ENCODE assay signal across 14 mouse cellular contexts in the genomic region with DNA sequence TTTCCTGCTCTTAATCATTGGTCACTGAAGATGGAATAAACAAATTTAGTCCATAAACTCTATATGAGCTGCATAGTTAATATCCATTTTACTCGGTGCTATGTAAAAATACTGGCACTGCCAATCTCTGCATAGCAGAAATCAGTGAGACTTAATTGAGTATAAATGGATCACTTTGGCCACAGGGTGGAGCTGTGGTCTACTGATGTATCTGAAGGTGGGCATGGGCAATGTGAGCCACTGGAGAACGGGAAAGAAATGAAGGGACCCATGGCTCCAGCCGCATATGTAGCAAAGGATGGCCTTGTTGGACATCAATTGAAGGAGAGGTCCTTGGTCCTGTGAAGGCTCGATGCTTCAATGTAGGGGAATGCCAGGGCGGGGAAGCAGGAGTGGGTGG. TPM values are rescaled to one million over a fixed set of nuclear protein-coding genes. Genes with fewer than 3 reads are reported as not detected.
DNase-seq lines count a peak whose midpoint lies in the region; ATAC-seq and TF ChIP-seq lines count a peak whose summit lies in the region.
"Had no signal": no experiment of that assay in that cellular context is flagged by ENCODE, and none has a peak within 500 bp of the region (broad histone marks: within the 10 kb centered on the region; RNA-seq: fewer than 3 reads in every experiment).

No protein-coding gene starts in this region.

- H3K9me3 ChIP-seq in lung, postnatal 0 days (ENCODE audit: low read length), result no peaks in the 10 kb centered on the region
- H3K9me3 ChIP-seq: lung, embryonic 15.5 days had no signal

- H3K4me1 ChIP-seq in lung, postnatal 0 days (ENCODE audit: insufficient read depth, low read depth, low read length), result no peaks in the 10 kb centered on the region
- H3K4me1 ChIP-seq: lung, embryonic 15.5 days had no signal

- peak; percentile 39 for TF ChIP-seq CTCF in layer of hippocampus, adult 2 months (conservative IDR thresholded peaks at IDR 0.05)
- no peak for TF ChIP-seq CTCF in lung, postnatal 0 days (IDR thresholded peaks at IDR 0.05)

- H3K27ac ChIP-seq in layer of hippocampus, adult 2 months, result no peak overlapping the region
- H3K27ac ChIP-seq in lung, postnatal 0 days (ENCODE audit: low read length), result no peak overlapping the region
- H3K27ac ChIP-seq: lung, embryonic 15.5 days had no signal

- no peak overlapping the region for H3K4me2 ChIP-seq in lung, postnatal 0 days (replicated peaks; ENCODE audit: low read depth, low read length)
- H3K4me2 ChIP-seq: lung, embryonic 15.5 days had no signal

- H3K27me3 ChIP-seq in lung, postnatal 0 days (replicated peaks; ENCODE audit: insufficient read depth, low read length), result no peaks in the 10 kb centered on the region
- H3K27me3 ChIP-seq: lung, embryonic 15.5 days had no signal

- 71% methylated on average over 5 of the region's 5 CpGs for WGBS in lung, postnatal 0 days

- no peak overlapping the region for H3K9ac ChIP-seq in lung, postnatal 0 days (replicated peaks; ENCODE audit: low read depth)
- H3K9ac ChIP-seq: lung, embryonic 15.5 days had no signal

- H3K4me3 ChIP-seq in layer of hippocampus, adult 2 months, result no peak overlapping the region
- H3K4me3 ChIP-seq in lung, postnatal 0 days (ENCODE audit: low read depth, low read length), result no peak overlapping the region
- H3K4me3 ChIP-seq: lung, embryonic 15.5 days had no signal

- H3K36me3 ChIP-seq in lung, postnatal 0 days (ENCODE audit: insufficient read depth, low read length), result no peaks in the 10 kb centered on the region
- H3K36me3 ChIP-seq: lung, embryonic 15.5 days had no signal

- 0 out of 2 replicates have a peak, but pooled peaks have one; percentile 26 for ATAC-seq in neutrophil, adult 5-6 weeks (ENCODE audit: extremely low read depth, insufficient number of reproducible peaks, low FRiP score, poor library complexity, severe bottlenecking)
- no peak for ATAC-seq in lung, postnatal 0 days

- no peak for TF ChIP-seq EP300 in lung, postnatal 0 days (IDR thresholded peaks at IDR 0.05)

- DNase-seq in layer of hippocampus, adult 2 months (ENCODE audit: low spot score in 2 of 2), result no peak
- DNase-seq in layer of hippocampus, postnatal 10 days (ENCODE audit: low spot score in 2 of 2), result no peak
- DNase-seq in CD4-positive helper T cell, adult 2 months (ENCODE audit: low read depth, low spot score), result peak; percentile 53
- DNase-seq in MEL-GATA-1-ER (ENCODE audit: extremely low read depth, low read depth), result peak; percentile 1
- DNase-seq in lung, postnatal 14 days, result no peak
- DNase-seq in lung, postnatal 0 days (ENCODE audit: low spot score), result no peak
- DNase-seq: cerebellum, postnatal 25 days; heart, adult 11 months; heart, postnatal 4 days had no signal

RNA-seq across cellular contexts. Expression of gene 2210010C04Rik, which starts 25.8 kb away (rescaled TPM):
- total RNA-seq in layer of hippocampus, adult 2 months (2021), result not detected
- not detected for total RNA-seq in layer of hippocampus, postnatal 10 days (2021)
- not detected in 2 replicates for total RNA-seq in neutrophil, adult 5-6 weeks (2017)
- not detected in 2 replicates for polyA plus RNA-seq in lung, postnatal 0 days (2015; fragmentation: Nextera tagmentation; extraction: Ambion mirVana)
- total RNA-seq: heart, postnatal 4 days; left cerebral cortex, postnatal 36 days had no signal
- polyA plus RNA-seq: brain, embryonic 14.5 days; kidney, embryonic 16.5 days; lung, embryonic 15.5 days had no signal

Comparison
In these comparisons a context has a peak if more than half of its experiments do, and no peak if none do; other contexts are left out.
1. DNase-seq: peak in CD4-positive helper T cell, adult 2 months (single experiment) and MEL-GATA-1-ER (single experiment); none in layer of hippocampus, adult 2 months (0 of 2), layer of hippocampus, postnatal 10 days (0 of 2), lung, postnatal 14 days (single experiment) and lung, postnatal 0 days (single experiment).